Mouse (Mus musculus): ENCODE measurements around the gene Tbc1d8b.

- TF ChIP-seq CTCF (conservative IDR thresholded peaks at IDR 0.05; ENCODE audit: insufficient read depth, insufficient read length, low read depth, low read length) (no peak), POLR2A (IDR thresholded peaks at IDR 0.05; ENCODE audit: low read depth, low read length) (no peak)
These were observed 19.0 kb upstream of the Tbc1d8b start for GRCm38 (mm10) chrX:139665829-139666228.
